Mouse (Mus musculus): Measurements from ENCODE around the gene Inpp5d.

DNA sequence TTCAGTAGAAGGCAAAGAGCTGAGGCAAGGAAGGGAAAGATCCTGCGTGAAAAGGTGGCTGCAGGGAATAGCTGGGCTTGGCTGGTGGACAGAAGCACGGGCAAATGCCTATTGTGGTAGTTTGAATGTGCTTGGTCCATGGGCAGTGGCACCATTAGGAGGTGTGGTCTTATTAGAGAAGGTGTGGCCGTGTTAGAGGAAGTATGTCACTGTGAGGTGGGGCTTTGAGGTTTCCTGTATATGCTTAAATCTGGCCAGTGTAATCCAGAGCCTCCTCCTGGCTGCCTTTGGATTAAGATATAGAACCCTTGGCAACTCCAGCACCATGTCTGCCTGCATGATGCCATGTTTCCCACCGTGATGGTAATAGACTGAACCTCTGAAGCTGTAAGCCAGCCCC lies 103.2 kb downstream of the Inpp5d start:
- TF ChIP-seq POLR2A (IDR thresholded peaks at IDR 0.05; ENCODE audit: low read depth, low read length), result no peak
- no peak for TF ChIP-seq CTCF (IDR thresholded peaks at IDR 0.05; ENCODE audit: borderline replicate concordance, insufficient read depth, low read length)
